Mouse (Mus musculus) lung, adult 2 months (tissue): Measurements from ENCODE around the gene Otub2.

Experiments
- CTCF ChIP-seq: fragments of 200-500 bp; IDR thresholded peaks from 2 replicates; pipeline ENCODE4 v1.5.1; 2011; ENCODE audit warnings: mild to moderate bottlenecking, low read length, control low read depth; ENCODE audit not compliant: insufficient read depth
- POLR2A ChIP-seq: fragments of 200-500 bp; IDR thresholded peaks from 2 replicates; pipeline ENCODE4 v1.6.1; 2011; ENCODE audit warnings: low read depth, mild to moderate bottlenecking, control low read depth, low read length, borderline replicate concordance; ENCODE audit errors: extremely low read depth

- TF ChIP-seq CTCF = no peak
- no peak for TF ChIP-seq POLR2A
Measured at GRCm38 (mm10) chr12:103393528-103393927, 5.0 kb downstream of the Otub2 start.
